Mouse (Mus musculus) mouse embryonic stem cell (cell line): ENCODE measurements around the gene Slc39a10.

Source experiments
- in situ Hi-C, 2 experiments: fragments of 300-500 bp; cut with MboI; formaldehyde crosslinking; loops; 1 replicate in 1 of 2; 3 replicates in 1 of 2; pipeline ENCODE4 v1.14.3; 2019 to 2020; ENCODE audit warnings: low sequenced_read_pairs in 2 of 2, low pct_unique_long_range_greater_than_20kb in 1 of 2, mixed read lengths in 1 of 2; ENCODE audit not compliant: unreplicated experiment in 1 of 2

The Slc39a10 gene

DNA sequence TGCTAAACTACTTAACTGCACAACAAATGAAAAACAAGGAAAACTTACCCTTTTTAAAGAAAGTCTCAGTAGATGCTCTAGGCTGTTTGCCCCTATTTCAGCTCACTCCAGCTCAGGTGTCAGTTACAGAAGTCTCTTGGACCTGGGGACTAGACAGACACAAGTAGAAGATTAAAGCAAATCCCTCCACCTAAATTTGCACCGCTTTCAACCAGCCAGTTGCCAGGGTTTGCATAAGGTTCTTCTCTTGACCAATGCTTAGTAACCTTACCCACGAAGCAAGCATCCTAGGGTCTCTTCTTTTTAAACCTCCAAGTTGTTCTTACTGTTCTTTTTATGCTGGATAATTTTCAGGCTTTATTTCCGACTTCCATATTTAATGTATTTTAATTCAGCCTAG is at the start of gene Slc39a10:
Slc39a10 (minus strand) TSS at position 101 of the 400 bp plus-strand sequence.
- in situ Hi-C loops: no loop called here

DNA sequence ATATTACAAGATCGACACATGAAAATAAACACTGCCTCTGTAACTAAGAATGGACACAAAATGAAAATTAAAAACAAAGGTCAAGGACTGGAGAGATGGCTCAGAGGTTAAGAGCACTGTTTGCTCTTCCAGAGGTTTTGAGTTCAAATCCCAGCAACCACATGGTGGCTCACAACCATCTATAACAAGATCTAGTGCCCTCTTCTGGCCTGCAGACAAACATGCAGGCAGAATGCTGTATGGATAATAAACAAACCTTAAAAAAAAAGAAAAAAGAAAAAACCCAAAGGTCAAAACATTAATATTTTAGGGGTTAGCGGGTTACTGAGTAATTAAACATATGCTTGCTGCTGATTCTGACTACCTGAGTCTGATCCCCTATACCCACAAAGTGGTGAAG is 46.6 kb upstream of the Slc39a10 start:
- in situ Hi-C loops: no loop called here

DNA sequence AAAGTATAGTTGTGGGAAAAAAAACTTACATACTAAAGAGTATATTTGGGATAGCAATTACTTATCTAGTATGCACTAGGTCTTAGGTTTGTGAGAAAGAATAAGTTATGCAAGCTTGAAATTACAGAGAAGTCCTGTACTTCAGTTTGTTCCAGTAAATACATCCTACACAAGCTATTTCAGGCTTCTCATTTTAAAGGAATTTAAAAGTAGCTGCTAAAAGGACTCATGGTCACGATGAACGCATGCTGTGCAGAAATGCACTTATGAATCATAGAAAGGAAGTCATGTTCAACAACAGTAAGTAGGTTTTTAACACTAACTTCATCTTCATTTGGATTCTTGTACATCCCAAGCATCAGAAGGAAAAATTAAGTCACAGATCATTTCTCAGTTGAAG is 45.0 kb upstream of the Slc39a10 start:
- in situ Hi-C loops: no loop called here

DNA sequence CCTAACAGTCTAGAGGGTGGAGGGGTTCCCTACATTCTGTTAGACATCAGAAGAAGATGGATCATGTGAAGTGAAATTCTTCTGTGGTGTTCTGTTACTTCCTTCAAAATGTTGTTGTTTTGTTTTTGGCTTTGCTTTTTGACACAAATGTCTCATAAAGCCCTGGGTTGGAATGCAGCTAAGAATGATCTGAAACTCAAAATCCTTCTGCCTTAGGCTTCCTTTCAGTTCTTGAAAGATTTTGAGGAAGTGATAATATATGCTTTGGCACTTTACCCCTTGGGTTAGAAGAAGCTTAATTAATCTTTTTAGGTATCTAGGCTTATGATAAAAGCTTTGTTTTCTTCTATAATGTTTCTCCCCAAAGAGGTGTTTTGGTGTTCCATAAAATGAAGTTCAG is 34.5 kb upstream of the Slc39a10 start:
- in situ Hi-C loops: no loop called here

DNA sequence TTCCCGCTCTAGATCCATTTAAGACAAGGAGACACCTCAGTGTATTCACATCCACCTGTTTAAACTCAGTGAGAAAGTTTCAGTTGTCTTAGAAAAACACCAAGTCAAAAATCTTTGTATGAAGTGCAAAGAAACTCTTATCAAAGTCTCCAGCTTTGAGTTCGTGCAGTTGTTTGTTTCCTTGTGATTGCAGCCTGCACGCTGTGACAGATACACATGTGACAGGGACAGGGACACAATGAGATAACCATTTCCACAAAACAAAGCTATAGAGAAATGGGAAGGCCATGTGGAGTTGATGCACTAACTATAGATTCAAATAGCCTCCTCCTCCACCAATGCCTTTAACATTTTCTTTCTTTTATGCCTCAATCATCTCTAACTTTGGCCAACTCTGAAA is 33.6 kb upstream of the Slc39a10 start:
- in situ Hi-C loops: no loop called here

DNA sequence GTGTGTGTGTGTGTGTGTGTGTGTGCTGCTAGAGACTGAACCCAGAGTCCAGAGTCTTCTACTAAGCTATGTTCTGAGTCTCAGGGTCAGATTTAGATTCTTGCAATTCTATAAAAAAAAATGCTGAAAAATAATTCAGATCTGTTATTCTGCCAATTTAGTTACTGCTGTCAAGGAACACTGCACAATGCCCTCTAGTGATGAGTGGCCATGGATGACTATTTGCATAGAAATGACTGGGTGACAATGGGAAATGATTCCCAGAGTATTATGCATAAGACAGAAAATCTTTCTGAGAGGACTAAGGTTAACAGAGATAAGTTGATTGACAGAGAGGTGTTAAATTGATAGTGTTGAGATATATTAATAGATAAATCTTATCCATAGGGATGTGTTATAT is 32.3 kb upstream of the Slc39a10 start:
- in situ Hi-C loops: no loop called here

GRCm38 (mm10) chr1:46922904-46923303 is 30.3 kb upstream of the Slc39a10 start:
- in situ Hi-C loops: no loop called here

DNA sequence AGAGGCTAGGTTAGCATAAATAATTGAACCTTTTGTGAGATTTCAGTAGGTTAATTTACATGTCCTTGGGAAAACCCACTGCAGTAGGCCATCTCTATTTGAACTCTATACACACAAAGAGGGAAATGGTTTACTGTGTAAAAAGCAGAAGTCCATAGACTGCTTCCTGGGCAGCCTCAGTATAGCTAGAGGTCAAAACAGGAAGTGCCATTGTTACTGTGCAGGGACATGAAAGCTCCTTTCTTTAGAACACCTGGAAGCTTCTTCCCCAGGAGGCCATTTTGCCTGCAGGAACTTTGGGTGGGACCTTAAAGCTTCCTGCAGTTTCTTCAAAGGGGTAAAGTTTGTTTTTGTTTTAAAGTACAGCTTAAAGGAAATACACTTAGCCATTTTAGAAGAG is 29.0 kb upstream of the Slc39a10 start:
- in situ Hi-C loops: no loop called here

DNA sequence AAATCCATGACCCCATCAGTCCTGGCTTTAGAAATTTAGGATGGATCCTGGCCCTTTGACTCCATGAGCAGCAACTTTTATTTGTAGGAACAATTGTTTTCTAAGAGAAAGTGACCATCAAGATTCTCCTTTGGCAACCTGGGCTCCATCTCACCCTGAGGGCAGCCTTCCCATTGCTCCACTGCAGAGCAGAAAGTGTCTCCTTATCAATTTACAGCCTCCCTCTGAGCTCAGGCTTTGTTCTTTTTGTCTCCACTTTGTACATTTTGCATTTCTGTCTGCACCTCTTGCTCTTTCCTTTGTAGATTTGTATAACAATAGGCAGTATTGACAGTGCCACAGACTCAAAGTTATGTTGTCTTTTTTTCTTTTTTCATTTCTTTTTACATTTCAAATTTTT is 23.6 kb upstream of the Slc39a10 start:
- in situ Hi-C loops: no loop called here

GRCm38 (mm10) chr1:46914349-46914748 is 21.7 kb upstream of the Slc39a10 start:
- in situ Hi-C loops: no loop called here

- in situ Hi-C loops: no loop called here
Observed at GRCm38 (mm10) chr1:46912506-46913156, 20.0 kb upstream of the Slc39a10 start.

DNA sequence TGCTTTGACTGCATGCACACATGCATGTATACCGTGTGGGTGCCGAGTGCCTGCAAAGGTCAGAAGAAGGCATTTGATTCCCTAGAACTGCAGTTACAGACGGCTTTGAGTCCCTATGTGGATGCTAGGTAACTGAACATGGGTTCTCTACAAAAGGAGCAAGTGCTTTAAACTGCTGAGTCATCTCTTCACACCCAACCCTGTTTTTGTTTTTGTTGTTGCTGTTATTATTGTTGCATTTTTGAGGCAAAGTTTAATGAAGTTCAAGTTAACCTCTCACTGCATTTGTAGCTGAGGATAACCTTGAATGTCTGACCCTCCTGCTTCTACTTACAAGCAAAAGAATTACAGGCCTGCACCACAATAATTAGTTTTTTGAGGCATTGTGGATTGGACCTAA is 17.5 kb upstream of the Slc39a10 start:
- in situ Hi-C loops: no loop called here

DNA sequence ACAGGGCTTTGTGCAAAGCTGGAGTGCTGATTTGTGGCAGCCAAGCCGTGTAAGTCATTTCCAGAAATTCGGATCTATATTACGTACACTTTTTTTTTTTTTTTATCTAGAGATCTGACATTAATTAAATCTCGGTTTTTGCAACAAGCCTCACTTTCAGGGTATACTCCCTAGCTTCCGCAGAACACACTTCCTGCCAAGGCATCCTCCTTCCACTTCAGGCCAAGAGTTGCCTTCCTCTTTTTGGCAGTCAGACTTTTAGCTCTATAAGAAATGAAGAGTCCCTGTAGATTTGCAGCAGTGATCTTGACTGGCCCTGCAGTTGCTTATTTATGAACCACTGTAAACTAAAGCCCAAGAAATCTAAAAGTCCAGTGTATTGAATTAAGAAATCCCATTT is 13.1 kb upstream of the Slc39a10 start:
- in situ Hi-C loops: no loop called here

DNA sequence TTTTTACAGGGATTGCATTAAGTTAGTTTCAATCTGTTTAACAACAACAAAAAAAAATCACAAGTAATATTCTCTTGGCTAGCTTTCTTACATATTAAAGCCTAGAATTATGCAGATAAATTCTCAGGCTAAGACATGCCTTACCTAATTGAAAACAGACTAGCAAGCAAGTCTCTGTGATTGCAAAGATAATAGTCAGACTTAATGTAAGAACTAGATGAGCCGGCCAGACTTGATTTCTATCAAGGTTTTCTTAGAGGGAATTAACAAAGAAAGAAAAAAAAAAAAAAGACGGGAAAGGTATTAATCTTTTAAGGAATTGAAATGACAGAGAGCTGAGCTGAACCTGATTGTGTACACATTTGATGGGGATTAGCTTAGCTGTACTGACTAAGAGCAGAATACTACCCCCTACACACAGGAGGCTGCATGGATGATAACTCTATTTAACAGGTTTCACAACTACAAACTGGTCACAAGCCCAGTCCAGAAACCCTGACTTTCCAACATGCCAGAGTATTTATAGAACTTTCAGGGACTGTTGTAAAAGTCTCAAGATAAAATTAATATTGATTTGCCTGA is 9.5 kb upstream of the Slc39a10 start:
- in situ Hi-C loops: no loop called here

DNA sequence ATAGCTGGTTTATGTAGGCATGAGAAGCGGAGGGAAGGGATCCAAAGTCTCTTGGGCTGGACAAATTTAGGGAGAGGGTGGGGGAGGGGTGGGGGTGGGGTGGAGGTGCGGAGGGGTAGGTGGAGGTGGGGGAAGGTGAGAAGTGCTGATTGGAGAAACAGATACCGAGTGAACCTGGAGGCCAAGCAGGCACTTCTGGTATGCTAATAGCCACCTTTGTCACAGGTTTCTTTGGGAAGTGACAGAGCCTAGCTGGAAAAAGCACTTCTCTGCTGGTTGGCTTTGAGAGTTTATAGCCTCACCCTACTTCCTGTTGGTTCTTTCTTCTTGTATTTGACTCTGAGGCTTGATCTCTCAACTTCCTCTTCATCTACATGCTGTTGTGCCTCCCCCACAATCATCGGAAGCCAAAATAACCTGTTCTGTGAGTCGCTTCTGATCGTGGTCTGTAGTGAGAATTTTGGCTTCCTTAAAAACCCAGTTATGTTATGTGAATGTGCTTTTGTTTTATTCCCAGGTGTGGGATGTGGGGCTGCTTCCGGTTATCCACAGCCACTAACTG is 1.7 kb upstream of the Slc39a10 start:
- in situ Hi-C loops: no loop called here

GRCm38 (mm10) chr1:46888726-46889125 is 3.9 kb downstream of the Slc39a10 start:
- in situ Hi-C loops: no loop called here

DNA sequence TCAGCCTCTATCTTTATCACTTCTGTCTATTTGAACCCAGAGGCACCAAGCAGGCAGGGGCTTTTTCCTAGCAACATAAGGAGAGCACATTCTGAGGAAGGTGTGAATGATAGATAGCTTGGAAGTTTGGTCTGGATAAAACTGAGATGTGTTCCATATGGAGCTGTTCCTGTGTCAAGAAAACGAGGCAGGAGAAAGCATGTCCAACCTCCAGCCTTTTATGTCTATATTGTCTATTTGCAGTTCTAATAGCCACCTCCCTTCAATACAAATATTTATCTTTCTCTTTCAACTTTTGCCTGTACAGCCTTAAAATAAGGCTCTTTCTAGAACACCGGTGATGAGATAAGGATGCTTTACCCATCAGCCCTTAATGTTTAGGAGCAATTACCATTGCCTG is 4.3 kb downstream of the Slc39a10 start:
- in situ Hi-C loops: no loop called here

GRCm38 (mm10) chr1:46887908-46888307 is 4.7 kb downstream of the Slc39a10 start:
- in situ Hi-C loops: no loop called here

DNA sequence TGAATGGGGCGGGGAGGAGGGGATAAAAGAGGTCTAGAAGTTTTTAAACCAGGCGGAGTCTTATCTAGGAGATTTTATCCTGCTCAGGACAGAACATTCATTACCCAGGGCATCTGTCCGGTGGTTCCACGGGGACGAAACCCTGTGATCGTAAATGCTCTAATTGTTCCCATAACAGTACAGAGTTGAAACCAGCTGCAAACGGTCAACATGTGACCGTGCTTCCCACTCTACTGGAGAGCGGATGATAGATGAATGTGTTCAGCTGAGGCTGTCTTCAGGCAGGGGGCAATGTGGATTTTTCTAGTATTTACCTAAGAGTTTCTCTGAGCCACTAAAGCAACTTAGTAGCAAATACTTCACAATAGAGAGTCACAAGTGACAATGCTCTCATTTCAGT is 6.6 kb downstream of the Slc39a10 start:
- in situ Hi-C loops: no loop called here

DNA sequence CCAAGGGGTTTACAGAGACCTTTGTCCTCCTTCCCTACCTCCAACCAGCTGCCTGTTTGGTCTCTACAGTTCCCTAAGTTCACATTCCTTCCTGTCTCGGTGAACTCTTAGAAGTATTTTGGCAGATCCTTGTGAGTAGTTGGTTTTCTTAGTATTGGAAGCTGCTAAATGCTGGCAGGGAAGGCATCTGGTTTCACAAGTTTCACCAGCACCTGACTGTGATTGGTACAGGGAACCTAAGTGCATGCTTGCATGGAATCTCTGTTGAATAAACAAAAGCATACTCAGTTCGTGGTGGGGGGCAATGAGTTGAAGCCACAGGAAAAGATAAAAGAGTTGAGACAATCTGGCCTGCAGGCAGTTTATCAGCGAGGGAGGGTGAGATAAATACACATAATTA is 7.4 kb downstream of the Slc39a10 start:
- in situ Hi-C loops: no loop called here
